Mouse (Mus musculus) gastrocnemius, adult 8-10 months (tissue): Measurements from ENCODE around the gene Pibf1. TPM values are rescaled to one million over a fixed set of nuclear protein-coding genes. Genes with fewer than 3 reads are reported as not detected.

ENCODE experiments used
- DNase-seq, 2 experiments: peaks; one replicate each; pipeline ENCODE4 v3.0.0; 2022; ENCODE audit warnings: low spot score in 2 of 2
- total RNA-seq, 4 experiments: library from RNA; stranded (reverse); gene quantifications; 2 replicates each; pipeline ENCODE4 v1.2.4; 2022

Gene Pibf1
- total RNA-seq = 1 to 10 TPM; 4.8 to 8.4 (median 7.7) TPM

GRCm38 (mm10) chr14:99099267-99099966 lies at the start of gene Pibf1, which contains the start of gene Dis3:
TSS of gene Pibf1 (plus strand) at chr14:99099424.
TSS of gene Dis3 (minus strand) at chr14:99099770.
- peak; percentile 96 to 98 for DNase-seq

- DNase-seq = no peak
Observed at GRCm38 (mm10) chr14:99058959-99059586, 40.2 kb upstream of the Pibf1 start.

DNA sequence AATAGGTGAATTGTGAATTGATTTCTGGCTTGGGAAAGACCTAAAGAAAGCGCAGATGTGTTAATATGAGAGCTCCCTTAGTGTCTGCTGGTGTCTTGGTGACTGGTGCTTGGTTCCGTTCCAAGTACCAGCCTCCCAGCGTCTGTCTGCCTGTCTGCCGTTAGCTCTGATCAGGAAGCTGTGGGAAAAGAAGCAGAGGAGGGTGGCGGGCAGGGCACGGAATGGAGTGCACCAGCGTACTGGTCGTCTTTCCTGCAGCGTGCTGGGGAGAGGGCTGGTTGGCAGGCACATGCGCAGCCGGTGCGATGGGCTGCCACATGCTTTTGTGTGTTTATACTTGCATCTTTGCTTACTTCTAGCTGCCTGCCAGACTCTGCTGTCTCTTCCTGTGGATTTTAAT lies 38.6 kb upstream of the Pibf1 start:
- DNase-seq = no peak

GRCm38 (mm10) chr14:99063091-99063490 lies 36.1 kb upstream of the Pibf1 start:
- no peak for DNase-seq

- DNase-seq = no peak
Observed at GRCm38 (mm10) chr14:99071146-99071545, 28.1 kb upstream of the Pibf1 start.

- DNase-seq = no peak
Observed at GRCm38 (mm10) chr14:99088947-99089346, 10.3 kb upstream of the Pibf1 start.

- no peak for DNase-seq
Observed at GRCm38 (mm10) chr14:99099967-99100587, 853 bp downstream of the Pibf1 start.

- no peak for DNase-seq
Observed at GRCm38 (mm10) chr14:99103050-99103449, 3.8 kb downstream of the Pibf1 start.

DNA sequence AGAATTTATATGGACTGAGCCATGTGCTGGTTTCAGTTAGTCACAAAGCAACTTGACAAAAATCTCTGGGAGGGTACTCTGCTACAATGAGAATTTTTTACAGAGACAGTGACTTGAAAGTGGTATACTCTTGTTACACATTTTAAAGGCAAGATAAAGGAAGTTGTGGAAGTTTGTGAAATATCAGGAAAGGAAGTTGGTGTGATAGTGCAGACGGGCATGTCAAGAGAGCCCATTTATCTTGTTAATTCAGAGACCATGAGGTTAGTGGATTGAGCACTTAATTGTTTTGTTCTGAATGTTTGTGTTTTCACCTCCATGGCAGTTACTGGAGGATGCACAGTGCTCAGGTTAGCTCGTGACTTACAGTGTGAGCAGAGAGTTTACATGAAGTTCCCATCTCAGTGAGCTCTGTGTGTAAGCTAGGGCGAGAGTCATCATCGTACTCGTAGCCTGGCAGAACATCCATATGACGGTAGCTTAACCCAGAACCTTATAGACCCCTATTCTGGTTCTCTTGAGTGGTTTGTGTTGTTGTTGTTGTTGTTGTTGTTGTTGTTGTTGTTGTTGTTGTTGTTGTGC lies 5.4 kb downstream of the Pibf1 start:
- no peak for DNase-seq

DNA sequence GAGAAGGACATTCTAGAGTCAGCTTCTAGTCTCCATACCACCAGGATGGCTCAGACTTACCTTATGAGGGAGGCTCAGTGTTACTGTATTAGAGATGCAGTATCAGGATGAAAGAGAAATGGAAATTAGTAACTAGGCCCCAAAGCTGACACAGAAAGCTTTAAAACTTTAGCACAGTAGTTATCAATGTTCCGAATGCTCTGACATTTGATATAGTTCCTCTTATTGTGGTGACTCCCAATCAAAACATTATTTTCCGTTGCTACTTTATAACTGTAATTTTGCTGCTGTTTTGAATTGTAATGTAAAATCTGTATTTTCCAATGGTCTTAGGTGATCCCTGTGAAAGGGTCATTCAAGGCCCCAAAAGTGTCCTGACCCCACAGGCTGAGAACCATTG lies 7.4 kb downstream of the Pibf1 start:
- DNase-seq = no peak

DNA sequence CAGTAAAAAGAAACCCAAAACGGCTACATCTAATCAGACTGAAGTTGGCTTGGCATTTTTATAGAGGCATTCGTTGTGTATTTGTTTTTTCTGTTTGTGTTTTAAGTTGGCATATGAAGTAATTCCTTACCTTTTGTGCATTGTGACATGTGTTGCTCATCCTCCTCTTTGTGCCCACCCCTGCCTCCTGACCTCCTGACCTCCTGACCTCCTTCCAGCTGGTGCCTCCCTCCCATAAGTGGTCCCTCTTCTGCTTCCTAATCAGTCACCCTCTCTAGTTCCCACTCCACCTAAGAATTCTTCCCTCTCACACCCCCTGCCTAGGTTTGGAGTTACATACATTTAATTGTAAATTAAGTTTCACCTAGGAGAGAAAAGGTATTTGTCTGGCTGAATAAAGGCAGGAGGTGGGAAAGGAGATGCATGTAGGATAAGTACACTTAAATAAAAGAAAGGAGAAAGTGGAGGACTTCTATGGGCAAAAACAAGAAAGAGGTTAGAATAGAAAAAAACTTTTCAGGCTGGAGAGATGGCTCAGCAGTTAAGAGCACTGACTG lies 8.5 kb downstream of the Pibf1 start:
- no peak for DNase-seq

- DNase-seq = no peak
Observed at GRCm38 (mm10) chr14:99108762-99109161, 9.5 kb downstream of the Pibf1 start.

DNA sequence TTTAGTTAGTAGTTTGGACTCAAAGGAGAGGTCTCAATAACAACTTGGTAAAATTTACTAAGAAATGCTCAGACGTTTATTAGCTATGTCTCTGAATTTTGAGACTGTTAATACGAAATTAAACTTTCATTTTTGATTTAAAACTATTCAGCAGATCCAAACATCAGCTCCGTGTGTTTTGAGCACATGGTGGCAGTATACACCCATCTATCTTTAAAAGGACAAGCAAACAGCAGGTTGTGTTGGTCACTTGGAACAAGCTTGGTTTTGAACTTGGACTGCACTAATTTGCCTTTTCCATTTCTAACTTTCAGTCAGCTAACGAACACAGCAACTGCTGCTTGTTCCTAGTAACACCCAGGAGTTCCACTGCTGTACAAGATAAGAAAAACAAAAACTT lies 18.4 kb downstream of the Pibf1 start:
- no peak for DNase-seq

DNA sequence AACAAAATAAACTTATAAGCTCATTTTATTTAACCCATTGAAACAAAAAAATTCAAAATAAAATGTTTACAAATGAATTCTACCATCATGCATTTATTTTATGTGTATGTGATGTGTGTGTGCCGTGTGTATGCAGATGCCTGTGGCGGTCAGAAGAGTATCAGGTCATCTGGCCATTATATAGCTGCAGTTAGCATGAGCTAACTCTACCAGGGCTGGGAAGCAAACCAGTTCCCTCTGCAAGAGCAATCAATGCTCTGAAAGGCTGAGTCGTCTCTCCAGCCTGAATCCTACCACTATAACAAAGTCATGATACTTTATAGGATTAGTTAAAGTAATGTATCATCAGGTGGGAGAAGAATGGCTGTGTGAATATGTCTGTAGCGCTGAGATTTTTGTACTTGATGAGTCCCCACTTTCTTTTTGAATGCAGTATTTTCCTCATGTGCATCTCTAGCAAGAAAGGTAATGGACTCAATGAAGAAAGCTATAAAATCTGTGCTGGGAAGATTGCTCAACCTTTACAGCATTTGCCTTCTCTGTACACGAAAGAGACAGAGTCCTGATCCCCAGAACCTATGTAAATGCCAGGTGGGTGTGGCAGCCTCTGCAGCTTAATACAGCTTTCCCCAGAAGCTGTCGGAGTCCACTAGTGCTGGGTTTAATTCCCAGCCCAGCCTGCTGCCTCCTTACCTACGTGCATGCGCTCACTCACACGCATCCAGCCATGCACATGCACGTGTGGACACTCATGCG lies 22.5 kb downstream of the Pibf1 start:
- DNase-seq = no peak

DNA sequence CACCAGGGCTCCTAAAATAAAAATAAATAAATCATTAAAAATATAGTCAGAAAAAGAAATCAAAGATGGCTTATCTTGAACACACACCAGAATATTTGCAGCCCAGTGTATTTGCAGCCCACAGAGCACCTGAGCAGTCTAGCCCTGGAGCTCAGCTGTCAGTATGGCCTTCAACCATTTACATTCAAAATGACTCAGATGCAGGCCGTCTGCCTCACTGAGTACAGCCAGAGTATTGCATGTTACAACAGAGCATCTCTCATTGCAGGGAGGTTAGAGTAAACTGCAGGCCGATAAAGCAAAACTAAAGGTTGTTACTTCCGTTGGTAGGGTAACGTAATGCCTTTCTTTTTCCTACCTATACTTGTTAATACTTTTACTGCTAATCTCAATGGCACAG lies 24.9 kb downstream of the Pibf1 start:
- no peak for DNase-seq

GRCm38 (mm10) chr14:99126713-99127112 lies 27.5 kb downstream of the Pibf1 start:
- no peak for DNase-seq

- DNase-seq = no peak
Observed at GRCm38 (mm10) chr14:99127509-99127908, 28.3 kb downstream of the Pibf1 start.

DNA sequence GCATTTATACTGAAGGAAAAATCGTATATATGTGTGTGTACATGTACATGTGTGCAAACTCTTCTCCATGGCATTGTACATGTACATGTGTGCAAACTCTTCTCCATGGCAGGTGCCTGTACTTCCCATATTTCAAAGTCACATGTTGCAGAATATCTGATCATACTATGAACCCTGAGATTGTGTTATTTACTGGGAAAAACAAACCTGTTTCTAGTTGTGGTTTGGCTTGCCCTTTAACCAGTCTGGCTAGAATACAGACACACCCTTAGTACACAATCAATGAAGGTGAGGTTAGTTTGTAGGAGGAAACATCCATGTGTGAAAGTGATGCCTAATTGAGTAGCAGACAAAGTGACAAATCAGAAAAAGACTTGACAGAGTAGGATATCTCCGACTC lies 29.8 kb downstream of the Pibf1 start:
- DNase-seq = no peak

DNA sequence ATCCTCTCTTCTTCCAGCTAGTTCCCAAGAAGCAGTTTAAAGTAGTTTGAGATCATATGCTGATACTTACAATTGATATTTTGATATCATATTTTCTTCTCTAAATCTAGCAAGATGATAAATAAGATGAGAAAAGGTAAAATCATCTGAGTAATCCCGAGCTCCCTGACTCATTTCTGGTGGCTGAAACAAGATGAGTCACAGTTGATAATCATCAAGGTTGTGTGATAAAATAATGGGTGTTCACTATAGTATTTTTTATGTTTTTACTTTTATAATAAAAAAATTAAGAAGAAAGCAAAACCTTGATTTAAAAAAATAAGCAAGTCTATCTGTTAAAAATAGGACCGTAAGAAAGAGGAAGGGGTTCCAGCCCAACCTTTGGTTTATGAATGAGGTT lies 34.8 kb downstream of the Pibf1 start:
- DNase-seq = no peak

GRCm38 (mm10) chr14:99135761-99136160 lies 36.5 kb downstream of the Pibf1 start:
- no peak for DNase-seq

DNA sequence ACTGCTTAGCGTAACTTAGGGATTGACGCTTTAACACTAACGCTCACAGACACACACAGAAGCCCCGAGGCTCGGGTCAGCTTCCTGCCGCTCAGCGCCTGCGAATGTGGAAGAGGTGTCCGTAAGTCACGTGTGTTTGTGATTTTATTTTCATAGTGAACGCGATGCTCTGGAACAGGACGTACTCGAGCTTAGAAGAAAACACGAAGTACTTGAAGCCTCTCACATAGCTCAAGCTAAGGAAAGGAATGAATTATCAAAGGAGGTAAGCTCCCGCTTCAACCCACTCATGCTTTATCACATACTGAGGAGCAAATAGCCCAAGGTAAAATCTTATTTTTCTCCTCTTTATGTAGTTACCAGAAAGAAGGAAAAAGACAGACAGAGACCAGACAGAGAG lies 37.1 kb downstream of the Pibf1 start:
- DNase-seq = no peak
